Mouse (Mus musculus): ENCODE measurements around the gene Cdc42.

The Cdc42 gene

GRCm38 (mm10) chr4:137371596-137372523 is 14.3 kb upstream of the Cdc42 start:
- no peak for DNase-seq (ENCODE audit: low spot score)

- peak; percentile 75 for DNase-seq (ENCODE audit: low spot score)
Measured at GRCm38 (mm10) chr4:137369954-137370750, 12.6 kb upstream of the Cdc42 start.

DNA sequence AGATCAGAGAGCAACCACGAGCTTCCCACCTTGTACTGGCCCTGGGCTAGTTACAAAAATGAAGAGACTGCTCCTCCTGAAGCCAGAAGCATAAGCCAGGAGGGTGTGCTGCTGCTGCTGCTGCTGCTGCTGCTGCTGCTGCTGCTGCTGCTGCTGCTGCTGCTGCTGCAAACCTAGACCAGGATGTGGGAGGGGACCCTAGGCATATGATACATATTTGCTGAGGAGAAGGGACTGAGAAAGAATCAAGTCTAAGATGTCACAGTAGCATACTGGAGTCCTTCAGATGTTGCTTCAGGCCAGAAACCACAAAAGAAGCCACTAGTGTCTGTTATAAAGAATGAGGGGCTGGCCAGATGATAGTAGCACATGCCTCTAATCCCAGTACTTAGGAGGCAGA is 10.7 kb upstream of the Cdc42 start:
- DNase-seq (ENCODE audit: low spot score) = no peak

- DNase-seq (ENCODE audit: low spot score) = no peak
Measured at GRCm38 (mm10) chr4:137367275-137368088, 10.0 kb upstream of the Cdc42 start.

GRCm38 (mm10) chr4:137366097-137366496 is 8.6 kb upstream of the Cdc42 start:
- no peak for DNase-seq (ENCODE audit: low spot score)

DNA sequence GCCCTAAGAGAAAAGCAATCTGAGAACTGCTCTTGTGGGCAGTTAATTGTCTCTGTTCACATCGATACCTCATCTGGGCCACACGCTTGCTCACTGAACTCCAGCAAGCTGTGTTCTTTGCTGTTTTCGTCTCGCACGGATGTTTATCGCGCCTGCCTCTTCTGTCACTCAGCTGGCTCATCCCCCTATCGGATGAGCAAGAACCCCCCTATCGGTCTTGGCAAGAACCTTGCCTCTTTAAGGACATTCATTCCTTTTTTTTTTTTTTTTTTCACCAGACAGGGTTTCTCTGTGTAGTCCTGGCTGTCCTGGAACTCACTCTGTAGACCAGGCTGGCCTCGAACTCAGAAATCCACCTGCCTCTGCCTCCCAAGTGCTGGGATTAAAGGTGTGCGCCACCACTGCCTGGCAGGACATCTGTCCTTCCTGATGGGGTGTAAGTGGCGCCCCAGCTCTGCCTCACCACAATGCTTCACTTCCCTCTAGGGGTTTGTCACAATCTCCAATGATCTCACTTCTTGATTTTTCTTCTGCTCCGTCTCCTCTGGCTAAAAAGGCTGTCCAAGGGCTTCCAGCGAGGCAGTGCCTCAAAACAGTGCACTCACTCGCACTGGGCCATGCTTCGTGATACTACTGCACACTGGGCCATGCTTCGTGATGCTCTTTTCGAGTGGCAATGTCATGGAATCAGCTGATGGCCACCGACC is 8.0 kb upstream of the Cdc42 start:
- no peak for DNase-seq (ENCODE audit: low spot score)

GRCm38 (mm10) chr4:137364826-137365225 is 7.3 kb upstream of the Cdc42 start:
- DNase-seq (ENCODE audit: low spot score) = no peak

- DNase-seq (ENCODE audit: low spot score) = no peak
Measured at GRCm38 (mm10) chr4:137360996-137361395, 3.5 kb upstream of the Cdc42 start.

- DNase-seq (ENCODE audit: low spot score) = no peak
Measured at GRCm38 (mm10) chr4:137358291-137359002, 927 bp upstream of the Cdc42 start.

DNA sequence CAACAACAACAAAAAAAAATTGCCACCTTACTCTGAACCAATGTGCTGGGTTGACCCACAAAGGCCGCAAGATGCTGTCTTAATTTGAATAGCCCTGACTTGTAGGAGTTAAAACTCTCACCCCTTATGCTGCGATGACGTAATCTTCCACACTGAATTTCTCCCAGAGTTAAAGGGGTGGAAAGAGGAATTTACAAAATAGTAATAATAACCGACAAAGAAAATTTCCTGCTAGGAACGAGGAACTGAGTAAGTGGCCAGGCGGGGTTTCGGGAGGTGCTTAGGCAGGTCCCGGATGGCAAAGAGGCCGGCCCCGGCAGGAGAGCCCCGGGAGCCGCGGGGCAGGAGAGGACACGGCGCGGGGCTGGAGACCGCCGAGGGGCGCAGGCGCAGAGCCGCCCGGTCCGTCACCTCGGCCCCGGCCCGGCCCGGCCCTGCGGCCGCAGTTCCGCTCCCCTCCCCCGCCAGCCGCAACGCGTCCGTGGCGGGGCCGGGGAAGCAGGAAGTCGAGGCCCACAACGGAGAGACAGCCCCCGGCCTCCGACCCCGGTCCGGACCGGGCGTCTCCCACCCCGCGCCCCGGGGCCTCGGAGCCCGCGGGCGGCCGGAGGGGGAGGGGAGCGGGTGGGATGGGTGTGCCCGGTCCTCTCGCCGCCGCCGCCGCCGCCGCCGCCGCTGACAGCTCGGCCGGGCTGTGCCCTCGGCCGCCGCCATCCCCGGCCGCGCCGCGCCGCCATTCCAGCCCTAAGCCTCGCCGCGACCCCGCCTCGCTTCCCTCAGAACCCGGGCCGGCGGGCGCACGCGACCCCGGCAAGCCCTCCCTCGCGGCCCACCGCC is 628 bp downstream of the Cdc42 start:
- peak; percentile 69 for DNase-seq (ENCODE audit: low spot score)

- no peak for DNase-seq (ENCODE audit: low spot score)
Measured at GRCm38 (mm10) chr4:137350627-137351026, 6.9 kb downstream of the Cdc42 start.

- no peak for DNase-seq (ENCODE audit: low spot score)
Measured at GRCm38 (mm10) chr4:137345790-137346189, 11.7 kb downstream of the Cdc42 start.

DNA sequence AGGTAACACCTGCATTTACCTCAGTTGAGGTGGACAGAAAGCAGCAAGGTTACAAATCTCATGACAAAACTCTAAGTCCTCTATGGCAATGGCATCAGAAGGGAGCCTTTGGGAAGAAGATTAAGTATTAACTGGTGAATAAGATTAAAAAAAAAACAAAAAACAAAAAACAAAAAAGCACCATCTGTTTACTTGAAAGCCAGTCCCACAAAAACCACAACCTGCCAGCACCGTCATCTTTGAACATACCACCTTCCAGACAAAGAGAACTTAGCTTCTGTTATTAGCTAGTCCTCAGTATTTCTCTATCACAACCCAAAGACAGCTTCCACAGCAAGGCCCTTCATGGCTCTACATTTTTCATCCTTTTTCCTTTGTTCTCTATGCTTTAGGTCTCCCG is 12.4 kb downstream of the Cdc42 start:
- DNase-seq (ENCODE audit: low spot score) = no peak

DNA sequence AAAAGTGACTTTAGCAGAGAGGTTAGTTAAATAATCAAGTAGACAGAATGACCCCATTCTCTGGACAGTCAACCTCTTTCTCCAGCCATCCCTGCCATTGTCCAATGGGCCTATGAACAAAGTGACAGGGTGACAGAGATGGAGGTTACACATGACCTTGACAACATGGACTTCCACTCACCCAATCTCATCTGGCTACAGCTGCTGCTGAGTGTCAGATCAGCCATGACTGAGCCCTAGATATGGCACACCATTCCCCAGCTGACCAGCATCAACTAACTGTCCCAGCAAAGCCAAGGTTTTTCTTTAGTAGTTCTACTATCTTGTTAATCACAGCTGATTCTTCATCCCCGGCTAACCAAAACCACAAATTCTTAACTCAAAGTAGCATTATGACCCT is 14.7 kb downstream of the Cdc42 start:
- DNase-seq (ENCODE audit: low spot score) = no peak

DNA sequence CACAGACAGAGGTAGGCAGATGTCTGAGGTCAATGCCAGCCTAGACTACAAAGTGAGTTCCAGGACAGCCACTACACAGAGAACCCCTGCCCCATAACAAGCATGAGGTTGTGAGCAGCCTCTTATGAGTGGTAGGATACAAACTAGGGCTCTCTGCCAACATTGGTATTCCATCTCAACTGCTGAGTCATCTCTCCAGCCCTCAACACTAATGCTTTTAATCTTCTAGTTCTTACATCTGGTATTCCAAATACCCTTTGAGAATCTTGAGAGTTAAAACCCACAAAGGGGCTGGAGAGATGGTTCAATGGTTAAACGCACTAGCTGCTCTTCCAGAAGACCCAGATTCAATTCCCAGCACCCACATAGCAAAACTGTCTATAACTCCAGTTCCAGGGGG is 18.1 kb downstream of the Cdc42 start:
- DNase-seq (ENCODE audit: low spot score) = no peak

DNA sequence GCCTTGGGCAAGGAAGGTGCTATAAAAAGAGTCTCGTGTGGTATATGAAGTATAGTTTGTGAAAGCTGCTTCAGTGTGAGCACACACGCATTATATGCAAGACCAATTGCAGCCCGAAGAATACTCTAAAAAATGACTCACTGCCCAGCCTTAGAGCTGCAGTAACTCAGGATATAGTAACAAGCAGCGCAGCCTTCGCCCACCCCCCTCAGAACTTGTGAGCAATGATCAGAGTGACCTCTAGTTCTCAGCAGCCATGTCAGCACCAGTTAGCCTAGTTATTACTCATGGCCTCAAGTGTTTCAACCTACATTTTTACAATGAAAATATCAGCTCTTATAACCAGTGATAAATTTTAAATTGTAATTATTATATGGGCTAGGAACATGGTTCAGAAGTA is 21.1 kb downstream of the Cdc42 start:
- no peak for DNase-seq (ENCODE audit: low spot score)

DNA sequence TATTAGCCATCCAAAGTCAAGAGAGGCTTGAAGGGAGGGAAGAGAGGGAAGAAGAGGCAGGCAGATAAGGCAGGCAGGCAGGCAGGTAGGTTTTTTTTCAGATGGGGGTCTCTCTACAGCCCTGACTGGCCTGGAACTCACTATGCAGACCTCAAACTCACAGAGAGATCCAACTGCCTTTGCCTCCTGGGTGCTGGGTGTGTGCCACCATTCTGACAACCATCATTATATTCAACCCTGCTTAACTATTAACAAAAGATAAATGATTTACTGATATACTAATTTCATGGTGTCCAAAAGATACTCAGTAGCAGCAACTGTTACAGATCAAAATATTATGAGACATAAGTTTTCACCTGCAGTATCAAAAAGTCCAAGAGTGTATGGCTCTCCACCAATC is 25.5 kb downstream of the Cdc42 start:
- DNase-seq (ENCODE audit: low spot score) = no peak

- no peak for DNase-seq (ENCODE audit: low spot score)
Measured at GRCm38 (mm10) chr4:137326494-137326893, 31.0 kb downstream of the Cdc42 start.

DNA sequence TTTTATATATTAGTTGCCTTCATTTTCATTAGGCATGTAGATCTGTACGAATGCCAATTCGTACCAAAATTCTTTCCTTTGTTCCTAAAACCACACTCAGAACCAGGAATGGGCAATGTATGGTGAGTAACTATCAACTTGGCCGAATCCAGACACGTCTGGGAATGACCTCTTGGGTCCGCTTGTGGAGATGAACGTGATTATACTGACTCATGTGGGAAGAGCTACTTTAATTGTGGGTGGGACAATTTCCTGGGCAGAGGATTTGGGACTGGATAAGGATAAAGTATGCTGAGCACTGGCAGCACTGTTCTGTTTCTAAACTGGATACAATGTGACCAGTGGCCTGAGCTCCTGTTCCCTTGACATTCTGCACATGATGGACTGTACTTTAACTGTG is 32.6 kb downstream of the Cdc42 start:
- no peak for DNase-seq (ENCODE audit: low spot score)

All from embryo, embryonic 10.5 days (tissue).